Mouse (Mus musculus): ENCODE results near the gene Setd7. TPM values are rescaled to one million over a fixed set of nuclear protein-coding genes. Genes with fewer than 3 reads are reported as not detected.
"Not testable (repeated sequence)": the region's sequence is repeated elsewhere in the genome, so short reads cannot be mapped to it uniquely, and the experiment has no call there.

Gene Setd7
- polyA plus RNA-seq, 1 experiment from 2014 or later: 2.7 TPM

- no peak overlapping the region for H3K4me3 ChIP-seq (ENCODE audit: low read depth, low read length)
- H3K9me3 ChIP-seq (replicated peaks; ENCODE audit: control insufficient read depth, low read length, poor library complexity, severe bottlenecking): no peaks in the 10 kb centered on the region
- H3K27ac ChIP-seq (ENCODE audit: low read length): peak overlapping the region; percentile 67
- peaks cover 13% of the 10 kb centered on the region for H3K4me1 ChIP-seq (ENCODE audit: control insufficient read depth, insufficient read depth, low read length)
- no peaks in the 10 kb centered on the region for H3K36me3 ChIP-seq (ENCODE audit: control insufficient read depth, insufficient read depth, low read length)
- H3K9ac ChIP-seq (ENCODE audit: low read depth, low read length): peak overlapping the region; percentile 41; the same call in 1 of the 2 replicates
- peak; percentile 91 for ATAC-seq
- H3K27me3 ChIP-seq (ENCODE audit: control insufficient read depth, insufficient read depth, low read depth, low read length): no peaks in the 10 kb centered on the region
- H3K4me2 ChIP-seq (ENCODE audit: low read length): peak overlapping the region; percentile 35
- WGBS: 16% methylated on average over 15 of the region's 15 CpGs
Measured at GRCm38 (mm10) chr3:51590207-51590892, 29.7 kb upstream of the Setd7 start.

GRCm38 (mm10) chr3:51587697-51588262 lies 27.1 kb upstream of the Setd7 start:
- H3K4me2 ChIP-seq (ENCODE audit: low read length): no peak overlapping the region
- ATAC-seq: no peak
- no peak overlapping the region for H3K4me3 ChIP-seq (ENCODE audit: low read depth, low read length)
- no peaks in the 10 kb centered on the region for H3K36me3 ChIP-seq (ENCODE audit: control insufficient read depth, insufficient read depth, low read length)
- H3K9ac ChIP-seq (ENCODE audit: low read depth, low read length): no peak overlapping the region
- peaks cover 17% of the 10 kb centered on the region for H3K4me1 ChIP-seq (ENCODE audit: control insufficient read depth, insufficient read depth, low read length)
- 53% methylated on average over 7 of the region's 7 CpGs for WGBS
- no peak overlapping the region for H3K27ac ChIP-seq (ENCODE audit: low read length)
- no peaks in the 10 kb centered on the region for H3K9me3 ChIP-seq (replicated peaks; ENCODE audit: control insufficient read depth, low read length, poor library complexity, severe bottlenecking)
- H3K27me3 ChIP-seq (ENCODE audit: control insufficient read depth, insufficient read depth, low read depth, low read length): no peaks in the 10 kb centered on the region

- peak overlapping the region; percentile 23 for H3K4me2 ChIP-seq (ENCODE audit: low read length)
- no peak overlapping the region for H3K4me3 ChIP-seq (ENCODE audit: low read depth, low read length)
- H3K36me3 ChIP-seq (ENCODE audit: control insufficient read depth, insufficient read depth, low read length): no peaks in the 10 kb centered on the region
- H3K27ac ChIP-seq (ENCODE audit: low read length): no peak overlapping the region; the same call in 1 of the 2 replicates
- no peaks in the 10 kb centered on the region for H3K9me3 ChIP-seq (replicated peaks; ENCODE audit: control insufficient read depth, low read length, poor library complexity, severe bottlenecking)
- ATAC-seq: peak; percentile 87
- H3K9ac ChIP-seq (ENCODE audit: low read depth, low read length): no peak overlapping the region; the same call in 1 of the 2 replicates
- H3K27me3 ChIP-seq (ENCODE audit: control insufficient read depth, insufficient read depth, low read depth, low read length): no peaks in the 10 kb centered on the region
- peaks cover 4% of the 10 kb centered on the region for H3K4me1 ChIP-seq (ENCODE audit: control insufficient read depth, insufficient read depth, low read length)
- 30% methylated on average over 18 of the region's 18 CpGs for WGBS
Measured at GRCm38 (mm10) chr3:51583574-51584391, 23.1 kb upstream of the Setd7 start.

- H3K9me3 ChIP-seq (replicated peaks; ENCODE audit: control insufficient read depth, low read length, poor library complexity, severe bottlenecking); H3K4me2 ChIP-seq (ENCODE audit: low read length); H3K4me1 ChIP-seq (ENCODE audit: control insufficient read depth, insufficient read depth, low read length); ATAC-seq; H3K27me3 ChIP-seq (ENCODE audit: control insufficient read depth, insufficient read depth, low read depth, low read length); H3K36me3 ChIP-seq (ENCODE audit: control insufficient read depth, insufficient read depth, low read length); H3K27ac ChIP-seq (ENCODE audit: low read length); H3K4me3 ChIP-seq (ENCODE audit: low read depth, low read length); H3K9ac ChIP-seq (ENCODE audit: low read depth, low read length): not testable (repeated sequence)
- WGBS: 83% methylated on average over 4 of the region's 4 CpGs
Measured at GRCm38 (mm10) chr3:51579243-51579642, 18.6 kb upstream of the Setd7 start.

GRCm38 (mm10) chr3:51577816-51578749 lies 17.4 kb upstream of the Setd7 start:
- 83% methylated on average over 12 of the region's 12 CpGs for WGBS
- no peak for ATAC-seq
- Histone ChIP-seq H3K4me1 (ENCODE audit: control insufficient read depth, insufficient read depth, low read length) (no peaks in the 10 kb centered on the region), H3K4me2 (ENCODE audit: low read length) (no peak overlapping the region), H3K9me3 (replicated peaks; ENCODE audit: control insufficient read depth, low read length, poor library complexity, severe bottlenecking) (no peaks in the 10 kb centered on the region), H3K27ac (ENCODE audit: low read length) (no peak overlapping the region), H3K9ac (ENCODE audit: low read depth, low read length) (no peak overlapping the region), H3K27me3 (ENCODE audit: control insufficient read depth, insufficient read depth, low read depth, low read length) (no peaks in the 10 kb centered on the region), H3K36me3 (ENCODE audit: control insufficient read depth, insufficient read depth, low read length) (no peaks in the 10 kb centered on the region), H3K4me3 (ENCODE audit: low read depth, low read length) (no peak overlapping the region)

- H3K4me2 ChIP-seq (ENCODE audit: low read length): no peak overlapping the region
- WGBS: 35% methylated on average over 11 of the region's 11 CpGs
- ATAC-seq: no peak
Measured at GRCm38 (mm10) chr3:51577359-51577758, 16.7 kb upstream of the Setd7 start.

GRCm38 (mm10) chr3:51573915-51574314 lies 13.2 kb upstream of the Setd7 start:
- H3K27ac ChIP-seq (ENCODE audit: low read length): no peak overlapping the region
- ATAC-seq: no peak
- 69% methylated on average over 9 of the region's 9 CpGs for WGBS
- no peaks in the 10 kb centered on the region for H3K4me1 ChIP-seq (ENCODE audit: control insufficient read depth, insufficient read depth, low read length)
- H3K36me3 ChIP-seq (ENCODE audit: control insufficient read depth, insufficient read depth, low read length): no peaks in the 10 kb centered on the region
- H3K4me3 ChIP-seq (ENCODE audit: low read depth, low read length): no peak overlapping the region
- no peak overlapping the region for H3K4me2 ChIP-seq (ENCODE audit: low read length)
- no peak overlapping the region for H3K9ac ChIP-seq (ENCODE audit: low read depth, low read length)
- H3K27me3 ChIP-seq (ENCODE audit: control insufficient read depth, insufficient read depth, low read depth, low read length): no peaks in the 10 kb centered on the region
- H3K9me3 ChIP-seq (replicated peaks; ENCODE audit: control insufficient read depth, low read length, poor library complexity, severe bottlenecking): no peaks in the 10 kb centered on the region

More at GRCm38 (mm10) chr3:51577359-51577758, 16.7 kb upstream of the Setd7 start:
- no peaks in the 10 kb centered on the region for H3K27me3 ChIP-seq (ENCODE audit: control insufficient read depth, insufficient read depth, low read depth, low read length)
- no peak overlapping the region for H3K9ac ChIP-seq (ENCODE audit: low read depth, low read length)
- no peaks in the 10 kb centered on the region for H3K4me1 ChIP-seq (ENCODE audit: control insufficient read depth, insufficient read depth, low read length)
- H3K9me3 ChIP-seq (replicated peaks; ENCODE audit: control insufficient read depth, low read length, poor library complexity, severe bottlenecking): no peaks in the 10 kb centered on the region
- no peaks in the 10 kb centered on the region for H3K36me3 ChIP-seq (ENCODE audit: control insufficient read depth, insufficient read depth, low read length)
- H3K27ac ChIP-seq (ENCODE audit: low read length): no peak overlapping the region
- H3K4me3 ChIP-seq (ENCODE audit: low read depth, low read length): no peak overlapping the region

- ATAC-seq: no peak
- no peak overlapping the region for H3K9ac ChIP-seq (ENCODE audit: low read depth, low read length)
- no peak overlapping the region for H3K4me2 ChIP-seq (ENCODE audit: low read length)
- H3K27ac ChIP-seq (ENCODE audit: low read length): no peak overlapping the region
- no peaks in the 10 kb centered on the region for H3K27me3 ChIP-seq (ENCODE audit: control insufficient read depth, insufficient read depth, low read depth, low read length)
- no peaks in the 10 kb centered on the region for H3K36me3 ChIP-seq (ENCODE audit: control insufficient read depth, insufficient read depth, low read length)
- WGBS: 94% methylated on average over 4 of the region's 4 CpGs
- H3K4me1 ChIP-seq (ENCODE audit: control insufficient read depth, insufficient read depth, low read length): no peaks in the 10 kb centered on the region
- no peaks in the 10 kb centered on the region for H3K9me3 ChIP-seq (replicated peaks; ENCODE audit: control insufficient read depth, low read length, poor library complexity, severe bottlenecking)
- no peak overlapping the region for H3K4me3 ChIP-seq (ENCODE audit: low read depth, low read length)
Measured at GRCm38 (mm10) chr3:51570200-51570599, 9.5 kb upstream of the Setd7 start.

Data from midbrain, embryonic 16.5 days (tissue).